Mouse (Mus musculus) G1E (cell line): ENCODE results near the gene Nit2. TPM values are rescaled to one million over a fixed set of nuclear protein-coding genes. Genes with fewer than 3 reads are reported as not detected.

ENCODE experiments used
- ATAC-seq: 2 replicates; pipeline ENCODE4 v1.8.0; 2016; ENCODE audit warnings: mild to moderate bottlenecking; ENCODE audit not compliant: insufficient number of reproducible peaks, poor library complexity, low FRiP score, severe bottlenecking; ENCODE audit errors: extremely low read depth
- DNase-seq: peaks from one replicate; pipeline ENCODE4 v3.0.0; 2012; ENCODE audit warnings: low spot score
- H3K27me3 ChIP-seq: 2 replicates; pipeline ENCODE4 v1.6.1; 2012; ENCODE audit warnings: mild to moderate bottlenecking, low read length, inconsistent platforms; ENCODE audit not compliant: insufficient read depth
- H3K36me3 ChIP-seq: replicated peaks from 2 replicates; pipeline ENCODE3; 2012; ENCODE audit warnings: mild to moderate bottlenecking, inconsistent platforms
- H3K4me1 ChIP-seq: 2 replicates; pipeline ENCODE4 v1.6.1; 2012; ENCODE audit warnings: low read depth, low read length, inconsistent platforms, mixed read lengths; ENCODE audit not compliant: insufficient read depth
- H3K4me3 ChIP-seq: 2 replicates; pipeline ENCODE4 v1.5.1; 2012; ENCODE audit warnings: low read depth, mild to moderate bottlenecking, inconsistent platforms, low read length, moderate library complexity, mixed read lengths
- H3K9me3 ChIP-seq: replicated peaks from 2 replicates; pipeline ENCODE4 v1.6.1; 2012; ENCODE audit warnings: inconsistent platforms
- CTCF ChIP-seq: IDR thresholded peaks from 2 replicates; pipeline ENCODE4 v1.5.1; 2012; ENCODE audit warnings: low read depth, low read length, inconsistent platforms, mixed read lengths
- GATA1 ChIP-seq: IDR thresholded peaks from 2 replicates; pipeline ENCODE4 v1.6.1; 2012; ENCODE audit warnings: borderline replicate concordance, low read length, inconsistent platforms, mixed read lengths
- GATA2 ChIP-seq: IDR thresholded peaks from 2 replicates; pipeline ENCODE4 v1.6.1; 2012; ENCODE audit warnings: low read depth, low read length, inconsistent platforms, borderline replicate concordance
- POLR2AphosphoS5 ChIP-seq: IDR thresholded peaks from 2 replicates; pipeline ENCODE4 v1.6.1; 2012; ENCODE audit warnings: low read depth, low read length, inconsistent platforms; ENCODE audit not compliant: insufficient replicate concordance
- TAL1 ChIP-seq: conservative IDR thresholded peaks from 2 replicates; pipeline ENCODE4 v1.6.1; 2012; ENCODE audit warnings: low read depth, low read length, inconsistent platforms, mixed read lengths
- polyA plus RNA-seq: library from polyadenylated mRNA; stranded (reverse); fragments of >175 nt; gene quantifications from 2 replicates; pipeline ENCODE4 v1.2.3, GENCODE M21; 2012
- total RNA-seq, 2 experiments: library from RNA; stranded (forward) in 1 of 2; stranded (reverse) in 1 of 2; fragments of 200-1000 nt in 1 of 2; fragments of >200 nt in 1 of 2; fragmentation: Nextera tagmentation in 1 of 2; gene quantifications; 2 replicates each; pipeline ENCODE4 v1.2.3; 2014 to 2017

Gene Nit2
- total and polyA plus RNA-seq, 3 experiments: 6.1 to 41.0 (median 39.6) TPM

GRCm38 (mm10) chr16:57117562-57117961 is 49.6 kb downstream of the Nit2 start:
- no peak for ATAC-seq
- Histone ChIP-seq H3K36me3 (no peaks in the 10 kb centered on the region), H3K4me1 (peaks cover 12% of the 10 kb centered on the region; the same call in 1 of the 2 replicates), H3K9me3 (no peaks in the 10 kb centered on the region), H3K4me3 (no peak overlapping the region), H3K27me3 (peaks cover 8% of the 10 kb centered on the region; the same call in 1 of the 2 replicates)
- DNase-seq: no peak
- no peak for TF ChIP-seq CTCF
- no peak for TF ChIP-seq GATA1
- no peak for TF ChIP-seq GATA2
- TF ChIP-seq TAL1: no peak
- TF ChIP-seq POLR2AphosphoS5: no peak

GRCm38 (mm10) chr16:57116066-57116465 is 51.1 kb downstream of the Nit2 start:
- no peaks in the 10 kb centered on the region for H3K36me3 ChIP-seq
- TF ChIP-seq TAL1 (no peak), GATA2 (no peak), POLR2AphosphoS5 (no peak), GATA1 (no peak), CTCF (no peak)
- no peaks in the 10 kb centered on the region for H3K9me3 ChIP-seq
- no peak overlapping the region for H3K4me3 ChIP-seq
- H3K4me1 ChIP-seq: peaks cover 11% of the 10 kb centered on the region; the same call in 1 of the 2 replicates
- ATAC-seq: no peak
- peaks cover 12% of the 10 kb centered on the region; the same call in 1 of the 2 replicates for H3K27me3 ChIP-seq
- no peak for DNase-seq

Other genes starting within 250 kb of the Nit2 start
- gene Lnp1, start 239.3 kb downstream of the Nit2 start, total RNA-seq (2014; fragmentation: Nextera tagmentation): not detected in 2 replicates
- gene Lnp1, start 239.3 kb downstream of the Nit2 start, total RNA-seq (2017): not detected in 2 replicates
- gene Lnp1, start 239.3 kb downstream of the Nit2 start, polyA plus RNA-seq: not detected in 2 replicates
- gene Tmem45a2, start 96.0 kb downstream of the Nit2 start, total RNA-seq (2014; fragmentation: Nextera tagmentation): not detected in 2 replicates
- gene Tmem45a2, start 96.0 kb downstream of the Nit2 start, total RNA-seq (2017): 0.16 TPM in 1 of 2 replicates, not detected in the other
- not detected in 2 replicates for gene Tmem45a2, start 96.0 kb downstream of the Nit2 start, polyA plus RNA-seq
- gene Tomm70a, start 45.6 kb downstream of the Nit2 start, total RNA-seq (2014; fragmentation: Nextera tagmentation): 147 and 167 TPM in 2 replicates
- 78.4 and 91.1 TPM in 2 replicates for gene Tomm70a, start 45.6 kb downstream of the Nit2 start, total RNA-seq (2017)
- gene Tomm70a, start 45.6 kb downstream of the Nit2 start, polyA plus RNA-seq: 66.0 and 85.7 TPM in 2 replicates
- 60.5 and 61.8 TPM in 2 replicates for gene Tbc1d23, start 64.2 kb upstream of the Nit2 start, total RNA-seq (2014; fragmentation: Nextera tagmentation)
- gene Tbc1d23, start 64.2 kb upstream of the Nit2 start, total RNA-seq (2017): 42.9 and 47.1 TPM in 2 replicates
- 0.64 and 0.68 TPM in 2 replicates for gene Tbc1d23, start 64.2 kb upstream of the Nit2 start, polyA plus RNA-seq
- not detected in 2 replicates for gene Tmem30c, start 125.5 kb upstream of the Nit2 start, total RNA-seq (2014; fragmentation: Nextera tagmentation)
- 0.33 TPM in 1 of 2 replicates, not detected in the other for gene Tmem30c, start 125.5 kb upstream of the Nit2 start, total RNA-seq (2017)
- not detected in 2 replicates for gene Tmem30c, start 125.5 kb upstream of the Nit2 start, polyA plus RNA-seq
- gene Filip1l, start 185.8 kb upstream of the Nit2 start, total RNA-seq (2014; fragmentation: Nextera tagmentation): not detected in 2 replicates
- 0.22 and 0.23 TPM in 2 replicates for gene Filip1l, start 185.8 kb upstream of the Nit2 start, total RNA-seq (2017)
- gene Filip1l, start 185.8 kb upstream of the Nit2 start, polyA plus RNA-seq: 0.01 TPM in 1 of 2 replicates, not detected in the other